Mouse (Mus musculus) cortical plate, adult 2 months (tissue): ENCODE data around the gene Plpp1.

Source experiments
- CTCF ChIP-seq: fragments of 200-500 bp; IDR thresholded peaks from 2 replicates; pipeline ENCODE4 v1.5.1; 2011; ENCODE audit warnings: mild to moderate bottlenecking, control low read depth, low read length; ENCODE audit not compliant: insufficient read depth; ENCODE audit errors: extremely low read depth
- POLR2A ChIP-seq: fragments of 200-500 bp; IDR thresholded peaks from 2 replicates; pipeline ENCODE4 v1.6.1; 2011; ENCODE audit warnings: mild to moderate bottlenecking, low read length, control low read depth; ENCODE audit not compliant: insufficient read depth; ENCODE audit errors: extremely low read depth

GRCm38 (mm10) chr13:112752309-112752975 lies 48.1 kb upstream of the Plpp1 start:
- no peak for TF ChIP-seq CTCF
- TF ChIP-seq POLR2A = no peak
